Mouse (Mus musculus): ENCODE measurements around the gene Noct.

DNA sequence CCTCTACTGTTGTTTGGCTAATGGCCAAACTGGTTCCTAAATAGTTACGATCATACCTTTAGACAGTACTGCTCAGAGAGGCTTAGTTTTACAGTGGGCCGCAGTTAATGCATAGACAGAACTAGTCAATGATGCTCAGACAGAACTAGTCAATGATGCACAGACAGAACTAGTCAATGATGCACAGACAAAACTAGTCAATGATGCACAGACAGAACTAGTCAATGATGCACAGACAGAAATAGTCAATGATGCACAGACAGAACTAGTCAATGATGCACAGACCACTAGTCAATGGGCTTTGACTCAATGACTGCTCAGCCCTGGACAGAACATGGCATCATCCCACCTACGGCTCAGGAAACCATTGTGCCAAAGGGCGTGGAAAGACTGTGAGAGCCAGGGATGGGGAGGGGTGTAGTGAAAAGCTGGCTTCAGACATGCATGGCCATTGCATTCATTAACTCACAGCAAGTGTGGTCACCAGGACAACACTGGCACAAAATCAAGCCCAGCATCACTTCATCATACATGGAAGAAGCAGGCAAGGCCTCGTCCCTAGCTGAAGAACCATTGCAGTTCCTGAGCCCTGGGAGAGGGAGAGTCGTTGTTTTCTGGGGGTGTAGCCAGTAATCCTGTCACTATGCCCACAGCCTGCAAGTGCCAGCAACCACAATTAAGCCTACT is 44.6 kb upstream of the Noct start:
- TF ChIP-seq CTCF (IDR thresholded peaks at IDR 0.05; ENCODE audit: borderline replicate concordance, extremely low read depth, insufficient read depth, insufficient read length) (no peak), POLR2A (IDR thresholded peaks at IDR 0.05; ENCODE audit: borderline replicate concordance, extremely low read depth, insufficient read depth, insufficient read length, poor library complexity, severe bottlenecking) (no peak)
